Mouse (Mus musculus) ES-E14 (cell line): ENCODE results near the gene Tent4a.

Experiments
- CHD2 ChIP-seq: IDR thresholded peaks from 2 replicates; pipeline ENCODE4 v1.6.1; 2014; ENCODE audit warnings: mild to moderate bottlenecking, low read depth, low read length, inconsistent platforms
- HCFC1 ChIP-seq: IDR thresholded peaks from 2 replicates; pipeline ENCODE4 v1.6.1; 2012; ENCODE audit warnings: low read length, inconsistent platforms, borderline replicate concordance; ENCODE audit not compliant: insufficient read depth
- MAFK ChIP-seq: IDR thresholded peaks from 2 replicates; pipeline ENCODE4 v1.6.1; 2014; ENCODE audit warnings: mild to moderate bottlenecking, low read depth, low read length, inconsistent platforms; ENCODE audit not compliant: insufficient read depth
- ZC3H11A ChIP-seq: IDR thresholded peaks from 2 replicates; pipeline ENCODE4 v1.6.1; 2012; ENCODE audit warnings: low read depth, mild to moderate bottlenecking, inconsistent platforms, low read length, borderline replicate concordance
- ZNF384 ChIP-seq: IDR thresholded peaks from 2 replicates; pipeline ENCODE4 v1.6.1; 2012; ENCODE audit warnings: low read depth, low read length, inconsistent platforms

GRCm38 (mm10) chr13:69555957-69556482 lies 21.6 kb upstream of the Tent4a start:
- no peak for TF ChIP-seq CHD2
- no peak for TF ChIP-seq MAFK
- no peak for TF ChIP-seq ZC3H11A
- TF ChIP-seq HCFC1: no peak
- no peak for TF ChIP-seq ZNF384
